In genomic region chr19:32523769-32524515, GRCm38 (mm10) we compare ENCODE assay signal across 10 mouse cellular contexts. TPM values are rescaled to one million over a fixed set of nuclear protein-coding genes. Genes with fewer than 3 reads are reported as not detected.
DNase-seq lines count a peak whose midpoint lies in the region; ATAC-seq and TF ChIP-seq lines count a peak whose summit lies in the region.
"Had no signal": no experiment of that assay in that cellular context is flagged by ENCODE, and none has a peak within 500 bp of the region (broad histone marks: within the 10 kb centered on the region; RNA-seq: fewer than 3 reads in every experiment).

No protein-coding gene starts in this region.

- ATAC-seq in CD4-positive, CD25-positive, alpha-beta regulatory T cell, adult 4 months = peak; percentile 26

- no peaks in the 10 kb centered on the region for H3K27me3 ChIP-seq in small intestine, adult 2 months (ENCODE audit: control insufficient read depth, insufficient read depth, low read length)

- no peak for TF ChIP-seq CTCF in small intestine, adult 2 months (IDR thresholded peaks at IDR 0.05; ENCODE audit: extremely low read depth, insufficient read length, insufficient replicate concordance, low read depth, low read length)

- no peaks in the 10 kb centered on the region for H3K36me3 ChIP-seq in small intestine, adult 2 months (ENCODE audit: control insufficient read depth, insufficient read depth, low read length)

- no peak for TF ChIP-seq POLR2A in small intestine, adult 2 months (IDR thresholded peaks at IDR 0.05; ENCODE audit: low read depth, low read length)

- peak overlapping the region; percentile 57; the same call in 1 of the 2 replicates for H3K27ac ChIP-seq in small intestine, adult 2 months (ENCODE audit: insufficient read depth, low read depth, low read length)
- H3K27ac ChIP-seq: heart, adult 2 months had no signal

- peaks cover 22% of the 10 kb centered on the region; the same call in 1 of the 2 replicates for H3K4me1 ChIP-seq in small intestine, adult 2 months (ENCODE audit: control insufficient read depth, insufficient read depth, insufficient read length, low read length)

- DNase-seq in ZHBTc4 (ENCODE audit: low read depth, low spot score) (peak; percentile 87), liver (peak; percentile 67)
- no peak for DNase-seq in cerebellum, postnatal 36 days
- DNase-seq in cerebellum, adult 11-12 months = no peak
- DNase-seq in right cerebral cortex, postnatal 10 days (ENCODE audit: low spot score in 2 of 2) = no peak
- DNase-seq in urinary bladder, adult 18-20 months (ENCODE audit: low spot score in 2 of 2) = no peak
- DNase-seq: adrenal gland, postnatal 10 days; heart, adult 2 months had no signal

- no peak overlapping the region for H3K4me3 ChIP-seq in small intestine, adult 2 months (ENCODE audit: low read depth, low read length)
- H3K4me3 ChIP-seq: heart, adult 2 months had no signal

- WGBS in small intestine, adult 2 months = 54% methylated on average over 14 of the region's 14 CpGs

RNA-seq across cellular contexts. Expression of gene Minpp1, which starts 38.4 kb away (rescaled TPM):
- polyA plus RNA-seq in CD4-positive, CD25-positive, alpha-beta regulatory T cell, adult 4 months (2017; shearing (Covaris generic)) = 1 to 10 TPM; 6.0 to 8.4 TPM
- polyA plus RNA-seq in small intestine, adult 2 months (2012; rRNA removed) = 86.5 and 112 TPM in 2 replicates

RNA-seq across cellular contexts. Expression of gene Rpl9-ps6, which starts 57.6 kb away (rescaled TPM):
- polyA plus RNA-seq in CD4-positive, CD25-positive, alpha-beta regulatory T cell, adult 4 months (2017; shearing (Covaris generic)) = 100 to 1,000 TPM; 201 to 619 TPM
- polyA plus RNA-seq in small intestine, adult 2 months (2012; rRNA removed) = 0.65 and 0.83 TPM in 2 replicates

Comparison
In these comparisons a context has a peak if more than half of its experiments do, and no peak if none do; other contexts are left out.
1. DNase-seq: peak in ZHBTc4 (single experiment) and liver (single experiment); none in cerebellum, postnatal 36 days (0 of 2), cerebellum, adult 11-12 months (single experiment), right cerebral cortex, postnatal 10 days (0 of 2) and urinary bladder, adult 18-20 months (0 of 2).
2. RNA of gene Rpl9-ps6, which starts 57.6 kb away (polyA plus RNA-seq): 201 to 619 TPM in CD4-positive, CD25-positive, alpha-beta regulatory T cell, adult 4 months; 0.65 to 0.83 TPM in small intestine, adult 2 months; every median in the first group is over 100 times any median in the second.